Mouse (Mus musculus): ENCODE measurements at regions not wholly inside any gene's neighbourhood (a gene's known extent, or its start where the extent isn't known, plus 50 kb on each side); places are given as distances from the start of the nearest gene placed in this dataset.

DNA sequence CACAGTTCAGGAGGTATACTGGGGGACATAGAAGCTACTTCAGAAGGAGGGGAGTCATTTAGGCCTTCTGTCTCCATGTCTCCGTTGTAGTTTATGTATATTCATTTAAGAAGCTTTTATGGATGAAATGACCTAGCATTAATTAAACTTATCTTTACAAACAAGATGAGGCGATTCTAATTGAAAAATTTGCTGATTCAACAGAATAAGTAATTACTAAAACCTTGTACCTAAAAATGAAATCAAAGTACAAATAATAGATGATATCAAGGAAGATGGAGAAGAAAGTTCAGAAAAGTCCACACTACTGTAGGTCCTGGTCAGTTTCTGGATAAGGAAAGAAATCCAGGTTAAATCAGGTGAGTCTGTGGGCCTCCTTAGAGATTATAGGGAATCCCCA, 1429.6 kb downstream of the Slc22a22 start:
- TF ChIP-seq CTCF (IDR thresholded peaks at IDR 0.05; ENCODE audit: low read depth, low read length), result no peak
- no peak for TF ChIP-seq POLR2A (IDR thresholded peaks at IDR 0.05; ENCODE audit: insufficient read depth, low read length)
